Mouse (Mus musculus) layer of hippocampus, adult 9-11 months (tissue): ENCODE data around the gene Gm11565.
"Not testable (repeated sequence)": the region's sequence is repeated elsewhere in the genome, so short reads cannot be mapped to it uniquely, and the experiment has no call there.

Experiments
- DNase-seq: peaks from one replicate; pipeline ENCODE4 v3.0.0; 2022

Gene Gm11565

DNA sequence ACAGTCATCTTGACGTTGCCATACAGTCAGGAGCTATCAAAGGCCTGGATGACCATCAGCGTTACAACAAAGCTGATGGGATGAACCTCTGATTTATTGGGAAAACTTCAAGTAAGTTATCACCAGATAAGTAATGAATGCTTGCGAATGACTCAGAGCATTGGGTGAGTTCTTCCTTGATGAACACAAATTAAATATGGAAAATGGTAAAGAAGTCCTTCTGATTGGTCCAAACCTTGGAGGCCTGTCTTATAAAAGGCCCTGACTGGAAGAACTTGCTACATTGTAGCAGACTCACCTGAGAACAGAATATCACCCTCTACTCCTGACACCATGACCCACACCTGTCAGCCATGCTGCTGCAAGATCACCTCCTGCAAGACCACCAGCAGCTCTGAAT is at the start of gene Gm11565:
Gene Gm11565, plus strand, starts transcription at position 301 of the 400 bp plus-strand sequence.
- DNase-seq: no peak

DNA sequence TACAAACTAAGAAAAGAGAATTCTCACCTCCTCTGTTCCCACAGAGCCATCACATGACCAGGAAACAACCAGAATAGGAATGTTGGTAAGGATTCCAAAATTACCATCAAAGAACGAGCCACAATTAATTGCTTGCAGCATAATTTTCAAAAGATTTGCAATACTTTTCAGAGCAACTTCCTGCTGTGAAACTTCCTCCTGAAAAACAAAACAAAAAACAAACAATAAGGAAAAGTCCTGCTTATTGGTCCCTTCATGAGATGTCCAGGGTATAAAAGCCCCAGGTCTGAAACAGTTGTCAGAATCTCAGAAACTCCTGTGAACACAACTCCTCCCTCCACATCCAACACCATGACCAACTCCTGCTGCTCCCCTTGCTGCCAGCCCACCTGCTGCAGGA is 41.5 kb upstream of the Gm11565 start, which contains the start of gene Krtap9-1:
Gene Krtap9-1, plus strand, starts transcription at position 301 of the 400 bp plus-strand sequence.
- DNase-seq: not testable (repeated sequence)

DNA sequence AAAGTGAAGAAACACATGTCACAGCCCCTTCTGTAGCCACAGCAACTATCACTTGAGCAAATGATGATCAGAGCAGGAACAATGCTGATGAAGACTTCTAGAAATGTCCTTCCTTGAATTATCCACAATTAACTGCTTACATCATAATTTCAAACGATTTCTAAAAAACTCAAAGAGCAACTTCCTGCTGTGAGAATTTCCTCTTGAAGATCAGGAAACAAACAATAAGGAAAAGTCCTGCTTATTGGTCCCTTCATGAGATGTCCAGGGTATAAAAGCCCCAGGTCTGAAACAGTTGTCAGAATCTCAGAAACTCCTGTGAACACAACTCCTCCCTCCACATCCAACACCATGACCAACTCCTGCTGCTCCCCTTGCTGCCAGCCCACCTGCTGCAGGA is 35.7 kb upstream of the Gm11565 start, which contains the start of gene Gm11567:
Gene Gm11567, plus strand, starts transcription at position 301 of the 400 bp plus-strand sequence.
- DNase-seq: not testable (repeated sequence)

DNA sequence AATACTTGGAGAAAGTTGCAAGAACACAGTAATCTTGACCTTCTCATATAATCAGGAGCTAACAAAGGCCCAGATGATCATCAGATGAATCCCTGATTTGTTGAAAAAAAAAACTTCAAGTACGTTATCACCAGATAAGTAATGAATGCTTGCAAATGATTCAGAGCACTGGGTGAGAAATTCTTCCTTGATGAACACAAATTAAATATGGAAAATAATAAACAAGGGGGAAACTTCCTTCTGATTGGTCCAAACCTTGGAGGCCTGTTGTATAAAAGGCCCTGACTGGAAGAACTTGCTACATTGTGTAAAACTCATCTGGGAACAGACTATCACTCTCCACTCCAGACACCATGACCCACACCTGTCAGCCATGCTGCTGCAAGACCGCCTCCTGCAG is 6.9 kb upstream of the Gm11565 start, which contains the start of gene Krtap31-1:
Gene Krtap31-1, plus strand, starts transcription at position 301 of the 400 bp plus-strand sequence.
- DNase-seq: no peak

DNA sequence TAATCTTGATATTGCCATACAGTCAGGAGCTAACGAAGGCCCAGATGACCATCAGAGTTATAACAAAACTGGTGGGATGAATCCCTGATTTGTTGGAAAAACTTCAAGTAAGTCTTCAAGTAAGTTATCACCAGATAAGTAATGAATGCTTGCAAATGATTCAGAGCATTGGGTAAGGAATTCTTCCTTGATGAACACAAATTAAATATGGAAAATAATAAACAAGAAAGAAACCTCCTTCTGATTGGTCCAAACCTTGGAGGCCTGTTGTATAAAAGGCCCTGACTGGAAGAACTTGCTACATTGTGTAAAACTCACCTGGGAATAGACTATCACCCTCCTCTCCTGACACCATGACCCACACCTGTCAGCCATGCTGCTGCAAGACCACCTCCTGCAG is 21.4 kb downstream of the Gm11565 start, which contains the start of gene Krtap31-2:
Gene Krtap31-2, plus strand, starts transcription at position 301 of the 400 bp plus-strand sequence.
- no peak for DNase-seq

DNA sequence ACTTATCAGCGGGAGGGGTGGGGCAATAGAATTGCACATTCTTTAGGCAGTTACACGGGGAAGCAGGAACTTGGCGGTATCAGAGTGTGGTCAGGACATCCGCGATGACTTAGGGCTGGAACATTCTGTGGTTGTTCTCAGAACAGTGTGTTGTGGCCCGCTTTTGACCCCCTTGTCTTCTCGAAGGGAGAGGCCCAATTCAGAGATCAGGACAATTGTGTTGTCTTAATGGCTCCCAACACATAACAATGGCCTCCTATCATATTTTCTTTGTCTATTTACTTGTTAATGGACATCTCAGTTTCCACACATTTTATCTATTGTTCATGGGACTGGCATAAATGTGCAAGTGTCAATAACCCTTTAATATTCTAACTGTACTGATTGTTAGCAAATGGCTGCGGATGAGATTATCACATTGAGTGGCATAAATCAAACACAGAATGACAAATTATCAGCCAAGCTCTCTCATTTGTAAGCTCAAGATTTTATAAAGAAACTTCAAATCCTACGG is 23.3 kb downstream of the Gm11565 start:
- DNase-seq: no peak

DNA sequence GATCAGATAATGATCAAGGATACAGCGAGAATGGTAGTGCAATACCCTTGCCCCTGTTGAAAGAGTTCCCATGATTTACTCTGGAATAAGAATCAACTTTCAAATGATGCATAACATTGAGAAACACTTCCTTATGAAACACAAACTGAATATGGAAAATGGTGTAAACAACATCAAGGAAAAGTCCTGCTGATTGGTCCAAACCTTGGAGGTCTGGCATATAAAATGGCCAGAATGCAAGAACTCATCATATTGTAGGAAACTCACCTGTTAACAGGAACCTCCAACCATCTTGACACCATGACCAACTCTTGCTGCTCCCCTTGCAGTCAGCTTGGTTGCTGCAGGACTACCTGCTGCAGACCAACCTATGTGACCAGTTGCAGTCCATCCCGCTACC is 33.6 kb downstream of the Gm11565 start, which contains the start of gene Krtap9-5:
Gene Krtap9-5, plus strand, starts transcription at position 301 of the 400 bp plus-strand sequence.
- no peak for DNase-seq

DNA sequence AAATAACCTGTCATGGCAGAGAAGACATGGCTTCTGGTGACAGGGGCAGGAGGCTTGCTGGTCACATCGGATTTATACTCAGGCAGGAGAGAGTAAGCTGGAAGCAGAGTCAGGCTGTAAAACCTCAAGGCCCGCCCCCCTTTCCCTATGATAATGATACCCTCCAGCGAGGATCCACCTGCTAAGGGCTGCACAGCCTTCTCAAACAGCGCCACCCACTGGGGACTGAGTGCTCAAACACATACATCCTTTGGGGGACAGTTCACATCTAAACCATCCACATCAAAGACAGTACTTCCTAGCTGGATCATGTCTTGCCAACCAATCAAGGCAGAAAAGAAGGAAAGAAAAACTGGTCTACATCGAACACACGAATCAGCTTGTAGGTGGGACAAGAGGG is 49.7 kb downstream of the Gm11565 start:
- DNase-seq: no peak
